Mouse (Mus musculus) adrenal gland (tissue): ENCODE measurements around the gene Pex7.

Experiments used
- intact Hi-C: fragments of 180-260 bp; cut with DNase I; formaldehyde crosslinking; loops from one replicate; pipeline ENCODE4 v1.15.1; 2025
- long read RNA-seq, 2 experiments: library from polyadenylated mRNA; unstranded; transcript quantifications; one replicate each; pipeline ENCODE4 v2.0.0; 2020; ENCODE audit warnings: borderline replicate concordance in 1 of 2; ENCODE audit not compliant: insufficient replicate concordance in 1 of 2

Gene Pex7
- long read RNA-seq, experiment 1, full-length matches to known transcripts = 27 of 31 reads
- long read RNA-seq, experiment 1, partial matches to known transcripts = 2 of 31 reads
- long read RNA-seq, experiment 1, other reads (novel, unspliced or antisense) = 2 of 31 reads
- long read RNA-seq, experiment 2, full-length matches to known transcripts = 48 of 54 reads
- long read RNA-seq, experiment 2, partial matches to known transcripts = 3 of 54 reads
- long read RNA-seq, experiment 2, other reads (novel, unspliced or antisense) = 3 of 54 reads

DNA sequence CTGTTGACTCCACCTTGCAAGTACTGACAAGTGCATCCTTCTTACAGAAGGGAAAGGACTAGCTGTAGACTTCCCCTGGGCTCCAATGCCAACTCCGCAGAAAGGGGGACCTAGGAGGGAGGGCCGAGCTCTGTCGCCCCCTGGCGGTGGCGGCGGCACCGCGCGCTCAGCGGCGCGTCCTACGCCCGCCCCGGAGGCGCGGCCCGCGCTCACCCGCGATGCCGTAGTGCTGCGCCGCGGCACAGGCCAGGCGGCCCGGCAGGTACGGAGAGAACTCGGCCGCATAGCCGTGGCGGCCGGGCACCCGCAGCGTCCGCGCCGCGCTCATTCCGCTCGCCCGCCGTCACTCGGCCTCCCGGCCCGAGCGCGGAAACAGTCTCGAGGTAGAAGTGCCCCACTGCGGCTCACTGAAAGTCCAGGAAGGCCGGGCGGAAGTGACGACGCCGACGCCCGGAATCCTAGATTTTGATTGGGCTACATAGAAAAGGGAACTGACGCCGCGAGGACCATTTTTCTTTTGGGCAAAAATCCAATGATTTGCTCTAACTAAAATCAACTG lies at the start of gene Pex7:
Gene Pex7, minus strand, starts transcription at position 444 of the 559 bp plus-strand sequence.
- intact Hi-C loops = loop anchor here (5.0 to 10.0 kb wide), 3 partner anchors 215 to 413 kb away; partner anchors contain the start of gene Ifngr1

DNA sequence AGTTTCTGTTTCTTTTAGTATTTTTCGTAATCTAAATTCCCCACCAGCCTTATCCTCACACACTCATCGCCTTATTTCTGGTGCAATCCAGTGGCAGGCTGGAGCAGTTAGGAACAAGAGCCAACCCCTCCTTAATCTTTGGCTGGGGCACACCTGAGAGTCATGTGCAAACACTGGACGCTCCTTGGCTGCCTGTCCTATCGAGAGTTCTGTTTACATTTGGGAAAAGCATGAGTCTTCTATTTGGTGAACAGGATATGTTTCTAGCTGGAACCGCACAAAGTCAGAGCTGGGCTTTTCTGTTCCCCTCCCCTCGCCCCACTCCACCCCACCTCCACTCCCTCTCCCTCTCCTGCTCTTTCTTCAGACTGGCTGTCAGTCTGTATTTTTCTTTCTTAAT lies 49.3 kb upstream of the Pex7 start:
- intact Hi-C loops = no loop called here

DNA sequence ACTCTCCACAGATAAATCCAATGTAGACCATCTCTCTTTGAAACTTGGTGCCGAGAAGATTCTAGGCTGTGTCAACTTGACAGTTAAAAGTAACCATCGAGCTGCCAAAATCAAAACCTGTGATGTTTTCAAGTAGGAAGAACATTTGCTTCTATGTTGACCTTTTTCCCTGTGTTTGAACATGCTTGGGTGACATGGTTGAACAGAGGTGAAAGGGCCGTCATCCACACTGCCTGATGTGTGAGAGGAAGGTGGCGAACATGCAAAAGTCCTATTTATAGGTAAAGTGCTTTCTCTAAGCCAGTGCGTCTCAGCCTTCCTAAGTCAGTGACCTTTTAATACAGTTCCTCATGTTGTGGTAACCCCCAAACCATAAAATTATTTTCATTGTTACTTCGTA lies 48.3 kb upstream of the Pex7 start:
- intact Hi-C loops = no loop called here

DNA sequence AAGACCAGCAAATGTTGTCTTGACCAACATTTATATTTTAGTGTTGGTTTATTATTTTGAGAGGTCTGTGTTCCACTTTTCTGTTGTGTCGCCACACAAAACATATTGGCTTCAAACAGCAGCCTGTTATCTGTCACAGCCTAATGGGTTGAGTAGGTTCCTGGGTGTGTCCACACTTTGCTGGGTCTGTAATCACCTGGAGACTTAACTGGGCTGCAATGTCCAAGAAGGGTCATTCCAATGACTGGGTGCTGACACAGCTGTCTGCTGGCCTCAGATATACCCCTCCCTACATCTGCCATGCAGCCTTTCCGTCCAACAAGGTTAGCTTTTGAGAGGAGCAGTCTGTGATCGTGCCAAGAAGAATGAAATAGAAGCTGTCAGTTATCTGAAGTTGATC lies 47.1 kb upstream of the Pex7 start:
- intact Hi-C loops = no loop called here

DNA sequence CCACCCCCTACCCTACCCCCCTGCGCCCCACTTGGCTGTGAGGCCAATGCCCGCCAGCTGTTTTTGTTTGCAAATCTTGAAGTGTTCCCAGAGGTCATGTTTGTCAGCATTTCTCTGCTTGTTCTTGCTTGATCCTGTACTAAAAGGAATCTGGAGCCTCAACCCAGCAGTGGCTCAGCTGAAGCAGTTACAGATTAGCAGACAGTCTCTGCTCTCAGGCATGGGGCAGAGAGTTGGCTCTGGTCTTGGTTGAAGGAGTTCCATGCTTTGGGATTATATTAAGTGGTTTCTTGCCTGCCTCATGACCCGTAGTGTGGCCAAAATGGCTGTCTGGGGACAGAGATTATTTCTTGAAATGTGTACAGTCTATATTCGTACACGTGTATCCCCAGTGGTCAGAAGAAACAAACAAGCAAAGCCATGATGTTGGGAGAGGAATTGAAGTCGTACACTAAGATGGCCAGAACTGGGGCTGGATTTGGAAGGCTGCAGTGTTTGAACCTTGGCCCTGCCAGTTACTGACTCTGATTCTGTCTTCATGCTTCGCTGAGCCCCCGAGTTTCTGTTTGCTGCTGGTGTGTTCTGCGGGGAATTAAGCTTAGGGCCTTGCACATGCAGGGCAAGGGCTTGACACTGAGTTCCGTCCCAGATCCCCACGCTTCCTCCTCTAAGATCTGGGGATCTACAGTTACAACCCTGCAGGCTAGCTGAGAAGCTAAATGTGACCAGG lies 45.7 kb upstream of the Pex7 start:
- intact Hi-C loops = no loop called here

DNA sequence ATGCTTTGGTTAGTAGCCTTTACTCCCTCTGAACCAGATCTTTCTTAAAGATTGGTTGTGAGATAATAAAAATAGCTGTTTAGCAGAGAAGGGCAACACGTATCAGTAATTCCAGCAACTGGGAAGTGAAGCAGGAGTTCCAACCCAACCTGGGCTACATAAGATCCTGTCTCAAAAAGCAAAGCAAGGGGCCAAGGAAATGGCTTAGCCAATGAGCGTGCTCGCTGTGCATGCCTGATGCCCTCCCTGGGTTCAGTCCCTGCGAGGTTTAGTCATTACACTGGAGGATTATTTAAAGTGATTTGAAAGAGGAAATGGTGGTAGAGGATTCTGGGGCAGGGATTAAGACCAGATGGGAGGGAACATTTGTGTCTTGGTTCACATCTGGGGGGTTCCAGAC lies 41.6 kb upstream of the Pex7 start:
- intact Hi-C loops = no loop called here

DNA sequence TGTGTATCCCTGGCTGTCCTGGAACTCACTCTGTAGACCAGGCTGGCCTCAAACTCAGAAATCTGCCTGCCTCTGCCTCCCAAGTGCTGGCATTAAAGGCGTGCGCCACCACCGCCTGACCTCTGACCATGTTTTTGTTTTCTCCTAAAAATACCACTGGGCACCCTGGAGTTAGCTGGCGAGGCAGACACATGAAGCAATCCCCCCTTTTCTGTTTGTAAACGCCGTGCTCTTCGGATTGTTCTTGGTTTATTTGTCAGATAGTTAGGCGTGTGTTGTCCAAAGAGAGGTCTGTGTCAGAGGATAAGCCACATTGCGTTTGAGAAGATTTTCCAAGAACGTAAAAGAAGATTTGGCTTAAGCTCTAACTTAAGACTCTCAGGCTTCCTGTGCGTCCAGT lies 40.9 kb upstream of the Pex7 start:
- intact Hi-C loops = no loop called here

DNA sequence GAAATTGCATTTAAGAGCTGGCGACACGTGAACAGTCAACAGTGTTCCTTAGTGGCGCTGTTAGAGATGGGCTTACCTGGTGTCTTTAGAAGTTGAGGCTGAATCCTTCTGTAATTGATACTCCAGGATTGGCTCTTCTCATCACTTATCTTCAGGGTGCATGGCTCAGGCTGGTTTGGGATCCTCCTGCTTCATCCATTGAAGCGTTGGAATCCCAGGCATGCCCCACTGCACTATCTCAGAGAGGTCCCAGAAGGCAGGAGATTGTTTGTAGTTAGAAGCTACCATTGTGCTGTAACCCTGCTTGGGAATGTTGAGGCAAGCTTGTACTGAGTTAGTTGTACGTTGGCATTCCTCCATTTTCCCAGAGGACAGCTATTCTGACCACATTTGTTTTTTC lies 40.4 kb upstream of the Pex7 start:
- intact Hi-C loops = no loop called here

DNA sequence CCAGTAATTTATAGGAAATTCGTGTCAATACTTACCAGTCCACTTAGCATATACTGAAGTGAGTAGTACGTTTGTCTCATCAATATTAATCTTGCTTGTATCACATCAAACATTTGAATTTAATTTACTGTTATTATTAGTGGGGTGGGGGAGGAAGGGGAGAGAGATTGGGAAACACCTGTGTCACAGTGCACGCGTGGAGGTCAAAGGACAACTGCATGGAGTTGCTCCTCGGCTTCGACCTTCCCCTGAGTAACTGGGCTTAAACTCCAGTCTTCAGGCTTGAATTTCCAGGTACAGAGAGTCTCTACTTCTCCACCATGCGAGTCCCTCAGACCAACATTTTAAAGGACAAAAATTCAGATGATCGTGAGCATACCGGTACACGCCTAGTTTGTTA lies 40.0 kb upstream of the Pex7 start:
- intact Hi-C loops = no loop called here

DNA sequence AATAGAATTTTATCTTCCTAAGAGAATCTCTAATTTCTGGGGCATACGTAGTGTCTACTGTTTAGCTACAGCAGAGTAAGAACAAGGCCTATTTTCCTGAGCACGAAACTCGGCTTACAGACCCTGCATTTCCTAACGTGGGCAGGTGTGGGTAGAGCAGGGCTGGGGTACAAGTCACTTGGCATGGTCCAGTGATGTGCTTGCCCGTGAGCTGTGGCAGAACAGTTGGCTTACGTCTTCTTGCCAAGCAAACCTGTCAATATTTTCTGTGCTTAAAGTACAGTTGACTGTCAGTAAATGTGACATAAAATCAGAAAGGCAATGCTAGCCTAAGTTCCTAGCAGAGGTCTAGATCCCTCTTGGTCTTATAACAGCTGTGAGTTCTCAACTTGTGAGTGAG lies 39.2 kb upstream of the Pex7 start:
- intact Hi-C loops = no loop called here

DNA sequence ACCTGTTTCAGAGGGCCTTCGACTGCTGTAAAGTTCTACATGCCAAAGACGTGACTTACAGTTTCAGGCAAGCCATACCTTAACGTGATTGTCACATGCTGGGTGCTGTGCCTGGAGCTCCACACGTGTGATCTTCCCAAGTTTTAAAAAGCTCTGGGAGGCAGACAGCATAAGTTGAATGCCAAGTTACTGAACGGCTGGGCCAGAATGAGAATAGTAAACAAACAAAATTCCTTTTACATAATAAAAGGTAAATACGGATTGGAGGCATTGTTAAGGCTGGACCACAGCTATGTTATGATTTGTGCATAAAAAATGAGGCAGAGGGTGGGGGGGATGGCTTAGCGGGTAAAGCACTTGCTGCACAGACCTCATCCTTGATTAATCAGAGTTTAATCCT lies 38.2 kb upstream of the Pex7 start:
- intact Hi-C loops = no loop called here

DNA sequence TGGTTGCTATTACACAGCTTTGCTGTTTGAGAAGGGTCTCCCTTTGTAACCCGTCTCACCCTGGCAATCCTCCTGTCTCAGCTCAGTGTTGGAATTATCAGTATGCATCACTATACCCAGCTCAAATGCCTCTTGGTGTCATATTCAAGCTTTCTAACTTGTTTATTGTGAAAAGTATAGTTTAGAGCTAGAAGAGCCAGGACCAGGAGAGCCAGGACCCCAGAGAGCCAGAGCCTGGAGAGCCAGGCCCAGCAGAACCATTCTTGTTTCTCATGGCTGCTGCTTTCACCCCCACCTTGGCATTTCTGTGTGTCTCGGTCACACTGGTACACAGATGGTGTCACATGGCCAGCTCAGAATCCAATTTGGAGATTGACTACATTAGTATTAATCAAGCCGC lies 35.1 kb upstream of the Pex7 start:
- intact Hi-C loops = no loop called here

DNA sequence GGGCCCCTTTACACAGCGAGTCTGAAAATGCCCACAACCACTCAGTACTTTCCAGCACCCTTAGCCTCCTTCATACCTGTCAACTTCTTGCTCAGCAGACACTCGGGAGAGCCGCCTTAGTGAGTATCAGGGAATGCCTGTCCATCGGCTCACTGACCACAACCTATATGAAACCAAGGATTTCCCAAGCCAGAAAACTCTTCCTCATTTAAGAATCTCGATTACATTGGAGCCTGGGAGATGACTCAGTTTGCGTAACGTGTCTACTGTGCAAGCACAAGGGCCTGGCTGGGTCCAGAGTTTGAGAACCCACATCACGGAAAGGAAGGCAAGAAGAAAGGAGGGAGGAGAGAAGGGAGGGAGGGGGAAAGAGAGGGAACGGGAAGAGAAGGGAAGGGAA lies 34.4 kb upstream of the Pex7 start:
- intact Hi-C loops = no loop called here

DNA sequence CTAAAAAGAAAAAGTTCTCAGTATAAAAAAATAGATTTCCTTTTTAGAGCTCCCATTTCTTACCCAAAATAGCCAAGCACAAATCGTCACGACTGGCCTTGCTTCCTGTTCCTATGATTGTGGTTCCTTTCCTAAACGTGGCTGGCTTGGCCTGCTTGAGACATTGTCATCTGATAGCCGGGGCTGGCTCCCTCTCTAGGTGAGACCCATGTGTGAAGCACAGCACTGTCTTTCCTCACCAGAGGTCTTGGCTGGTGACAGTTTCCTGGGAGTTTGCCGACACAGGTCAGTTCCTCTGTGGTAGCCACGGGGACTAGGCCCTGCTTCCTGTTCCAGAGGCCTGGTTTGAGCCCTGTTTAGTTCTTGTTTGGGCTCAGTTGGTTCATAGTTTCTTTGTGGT lies 33.6 kb upstream of the Pex7 start:
- intact Hi-C loops = no loop called here

DNA sequence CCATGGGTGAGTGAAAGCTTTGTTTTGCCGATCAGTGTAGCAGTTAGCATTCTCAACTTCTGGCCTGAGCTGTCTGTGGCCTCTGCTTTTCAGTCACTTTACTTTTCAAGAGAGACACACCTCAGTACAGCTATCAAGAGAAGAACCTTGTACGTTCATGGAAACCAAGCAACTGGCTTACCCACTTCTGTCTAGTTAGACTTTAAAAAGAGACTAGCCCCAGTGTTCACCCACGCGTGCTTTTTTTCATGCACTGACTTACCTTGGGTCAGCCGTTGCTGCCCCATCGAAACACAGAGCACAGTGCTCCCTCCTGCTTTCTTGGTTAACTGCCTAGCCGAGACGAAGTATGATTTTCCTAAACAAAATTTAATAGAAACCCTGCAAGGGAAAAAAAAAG lies 33.1 kb upstream of the Pex7 start:
- intact Hi-C loops = no loop called here

DNA sequence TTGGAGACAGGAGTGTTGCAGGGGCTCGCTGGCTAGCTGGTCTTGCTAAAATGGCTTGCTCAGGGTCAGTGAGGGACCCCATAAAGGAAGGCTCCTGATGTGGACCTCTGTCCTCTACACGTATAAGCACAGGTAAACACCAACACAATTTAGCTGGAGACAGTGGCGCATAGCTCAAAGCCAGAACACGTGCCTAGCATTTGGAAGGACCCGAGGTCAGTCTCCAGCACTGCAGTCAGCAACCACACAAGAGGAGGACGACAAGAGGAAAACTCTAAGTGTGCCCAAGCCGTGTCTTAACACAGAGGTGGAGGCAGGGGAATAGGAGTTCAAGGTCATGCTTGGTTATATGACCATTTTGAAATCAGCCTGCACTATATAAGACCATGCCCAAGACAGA lies 32.6 kb upstream of the Pex7 start:
- intact Hi-C loops = no loop called here

DNA sequence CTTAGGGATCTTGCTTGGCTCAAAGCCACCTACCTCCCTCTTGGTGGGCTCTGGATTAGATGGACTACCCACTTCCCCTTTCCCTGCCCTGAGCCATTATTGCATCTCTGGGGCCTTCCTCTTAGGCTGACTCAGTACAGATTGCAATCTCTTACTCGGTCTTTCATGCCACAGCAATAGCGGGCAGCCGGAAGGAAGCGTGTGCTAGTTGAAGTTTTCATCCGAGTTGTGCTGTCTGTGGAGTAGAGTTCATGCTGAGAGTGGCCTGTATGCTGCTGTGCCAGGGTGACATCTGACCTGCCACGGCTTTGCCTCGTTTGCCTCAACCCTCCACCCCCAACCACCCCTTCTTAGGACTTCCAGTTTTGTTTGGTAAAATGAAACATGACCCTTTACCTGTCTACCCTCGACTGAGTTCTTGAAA lies 31.8 kb upstream of the Pex7 start:
- intact Hi-C loops = no loop called here

DNA sequence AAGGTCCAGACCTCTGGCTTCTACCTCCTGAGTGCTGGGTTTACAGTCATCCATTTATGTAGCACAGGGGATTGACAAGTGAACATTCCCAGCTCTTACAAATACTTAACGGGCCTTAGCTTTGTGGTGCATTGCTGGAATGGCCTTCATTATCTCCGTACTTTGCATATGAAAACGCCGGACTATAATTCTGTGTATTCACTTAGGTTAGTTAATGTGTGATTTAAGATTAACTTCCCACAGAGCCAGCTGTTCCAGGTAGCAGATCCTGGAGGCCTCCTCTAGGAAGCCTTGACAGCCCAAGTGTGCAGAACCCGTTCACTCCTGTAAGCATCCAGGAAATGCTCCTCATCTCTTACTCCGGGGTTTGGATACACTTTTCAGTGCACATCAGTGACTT lies 31.2 kb upstream of the Pex7 start:
- intact Hi-C loops = no loop called here

DNA sequence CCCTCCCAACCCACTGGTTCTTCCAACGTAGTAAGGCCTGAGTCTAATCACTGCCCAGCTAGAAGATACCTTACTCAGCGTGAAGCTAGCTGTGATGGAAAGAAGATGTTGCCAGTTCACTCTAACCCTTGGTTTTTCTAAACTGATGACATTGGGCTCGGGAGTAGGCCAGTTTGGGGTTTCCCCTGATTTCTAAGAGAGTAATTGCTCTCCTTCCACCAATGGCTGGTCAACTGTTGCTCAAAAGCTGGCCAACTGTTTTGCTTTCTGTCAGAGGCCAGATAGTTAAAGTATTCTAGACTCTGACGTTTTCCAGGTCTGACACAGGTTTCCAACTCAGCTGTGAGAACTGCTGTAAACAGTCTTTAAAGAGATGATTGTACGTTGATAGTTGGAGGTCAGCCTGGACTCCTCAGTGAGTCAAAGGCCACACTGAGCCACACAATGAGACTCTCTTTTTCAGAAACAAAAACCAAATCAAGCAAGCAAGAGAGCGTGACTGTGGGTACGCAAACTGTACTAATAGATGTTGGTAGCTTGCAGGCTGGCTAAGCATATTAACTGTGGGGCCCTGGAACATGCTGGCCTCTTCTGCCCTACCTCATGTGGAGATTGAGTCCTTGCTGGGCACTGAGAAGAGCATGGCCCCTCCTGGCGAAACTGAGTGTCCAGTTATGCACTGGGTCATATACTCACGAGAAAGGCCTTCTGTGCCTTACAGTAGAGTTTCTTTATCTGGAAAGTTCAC lies 29.6 kb upstream of the Pex7 start:
- intact Hi-C loops = no loop called here

DNA sequence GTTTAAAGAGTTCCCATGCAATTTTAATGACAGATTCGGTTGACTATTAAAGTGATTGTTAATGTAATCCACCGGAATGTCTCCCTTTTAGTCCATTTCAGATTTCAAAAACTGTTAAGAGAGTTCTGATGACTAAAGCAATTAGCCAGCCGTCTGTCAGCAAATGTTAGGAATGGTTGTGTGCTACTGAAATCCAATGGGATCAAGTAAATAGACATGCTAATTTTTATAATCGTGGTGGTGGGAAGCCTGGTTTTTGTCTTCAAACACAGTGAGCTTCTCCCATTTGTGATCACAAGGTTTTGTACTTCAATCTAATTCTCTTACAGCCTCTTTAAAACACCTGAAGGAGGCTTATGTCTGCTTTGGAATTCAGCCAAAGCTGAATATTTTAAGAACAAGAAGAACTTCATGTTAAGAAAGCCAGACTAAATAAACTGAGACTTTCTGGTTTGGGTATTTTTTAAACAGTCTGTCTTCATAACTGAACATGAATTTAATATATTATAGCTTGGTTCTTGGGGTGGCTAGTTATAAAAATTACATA lies 28.4 kb upstream of the Pex7 start:
- intact Hi-C loops = loop anchor here (2.0 kb wide), 1 partner anchor 137 kb away; no protein-coding TSS in a partner anchor

DNA sequence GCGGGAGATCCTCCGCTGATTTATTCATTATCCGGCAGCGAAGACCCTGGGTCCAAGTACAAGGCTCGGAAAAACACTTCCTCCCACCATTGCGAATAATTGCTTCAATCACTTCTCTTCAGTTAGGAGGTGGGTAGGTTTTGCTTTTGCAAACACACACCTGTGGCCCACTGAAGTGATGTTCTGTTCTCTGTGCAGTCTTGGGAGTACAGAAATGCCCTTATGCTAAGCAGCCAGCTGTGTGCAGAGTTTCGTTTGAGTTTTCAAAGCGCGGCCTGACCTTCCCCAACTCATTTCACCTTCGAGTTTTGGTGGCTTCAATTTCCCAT lies 27.8 kb upstream of the Pex7 start:
- intact Hi-C loops = loop anchor here (2.0 kb wide), 1 partner anchor 138 kb away; no protein-coding TSS in a partner anchor
